Mouse (Mus musculus) cerebellum, postnatal 14 days (tissue): ENCODE measurements at regions not wholly inside any gene's neighbourhood (a gene's known extent, or its start where the extent isn't known, plus 50 kb on each side); places are given as distances from the start of the nearest gene placed in this dataset.
"Not testable (repeated sequence)": the region's sequence is repeated elsewhere in the genome, so short reads cannot be mapped to it uniquely, and the experiment has no call there.

Experiments
- DNase-seq, 2 experiments: peaks; one replicate each; pipeline ENCODE4 v3.0.0; 2021; ENCODE audit warnings: mixed read lengths in 2 of 2

DNA sequence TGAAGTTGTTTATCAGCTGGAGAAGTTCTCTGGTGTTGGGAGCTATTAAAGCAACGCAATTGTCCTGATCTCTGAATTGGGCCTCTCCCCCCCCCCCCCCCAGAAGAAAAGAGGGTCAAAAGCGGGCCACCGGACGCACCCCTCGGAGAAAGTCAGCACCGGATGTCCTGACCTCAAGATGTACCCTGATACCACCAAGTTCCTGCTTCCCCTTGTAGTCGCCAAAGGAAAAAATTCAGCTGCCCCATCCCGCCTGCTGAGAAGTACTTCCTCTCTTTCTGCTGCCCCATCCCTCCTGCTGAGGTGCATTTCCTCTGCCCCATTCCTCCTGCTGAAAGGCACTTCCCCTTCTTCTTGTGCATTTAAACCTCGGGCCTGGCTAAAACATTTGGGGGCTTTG lies 1191.1 kb upstream of the 1700008P02Rik start:
- DNase-seq: not testable (repeated sequence)

DNA sequence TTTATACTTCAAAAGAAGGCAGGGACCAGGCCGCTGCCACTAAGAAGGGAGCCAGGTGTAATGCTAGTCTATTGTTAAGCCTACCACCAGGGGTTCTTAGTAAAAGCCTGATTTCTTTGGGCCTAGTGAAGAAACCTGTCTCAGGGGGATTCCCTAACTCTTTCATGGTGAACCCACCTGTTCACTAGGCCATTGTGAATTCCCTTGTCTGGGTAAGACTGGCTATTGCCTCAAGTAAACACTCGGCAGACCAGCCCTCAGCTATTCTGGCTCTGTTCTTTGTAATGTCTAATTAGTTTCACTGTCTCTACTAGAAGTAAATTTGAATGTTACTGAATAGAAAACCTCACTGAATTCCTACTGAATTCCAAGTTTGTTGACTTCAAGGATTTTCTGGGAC lies 1184.9 kb upstream of the 1700008P02Rik start:
- not testable (repeated sequence) for DNase-seq

DNA sequence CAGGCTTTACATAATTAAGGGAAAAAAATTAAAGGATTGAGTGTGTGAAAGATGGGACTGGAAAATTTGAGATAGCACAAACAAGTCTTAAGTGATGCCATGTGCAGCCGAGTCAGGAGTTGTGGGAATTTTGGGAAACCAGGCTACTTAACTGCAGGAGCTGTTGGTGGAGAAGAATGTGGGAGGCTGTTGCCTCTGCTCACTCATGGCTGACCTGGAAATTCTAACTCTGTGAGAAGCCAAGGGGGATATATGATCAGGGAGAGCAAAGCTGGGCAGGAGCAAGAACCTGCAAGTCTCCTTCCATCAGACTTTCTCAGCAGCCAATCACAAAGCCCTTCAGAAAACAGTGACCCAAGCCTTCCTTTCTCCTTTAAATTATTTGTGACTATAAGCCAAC lies 1184.0 kb upstream of the 1700008P02Rik start:
- no peak for DNase-seq

GRCm38 (mm10) chr3:7799486-7799885 lies 1179.2 kb upstream of the 1700008P02Rik start:
- peak; percentile 59 to 65 for DNase-seq

DNA sequence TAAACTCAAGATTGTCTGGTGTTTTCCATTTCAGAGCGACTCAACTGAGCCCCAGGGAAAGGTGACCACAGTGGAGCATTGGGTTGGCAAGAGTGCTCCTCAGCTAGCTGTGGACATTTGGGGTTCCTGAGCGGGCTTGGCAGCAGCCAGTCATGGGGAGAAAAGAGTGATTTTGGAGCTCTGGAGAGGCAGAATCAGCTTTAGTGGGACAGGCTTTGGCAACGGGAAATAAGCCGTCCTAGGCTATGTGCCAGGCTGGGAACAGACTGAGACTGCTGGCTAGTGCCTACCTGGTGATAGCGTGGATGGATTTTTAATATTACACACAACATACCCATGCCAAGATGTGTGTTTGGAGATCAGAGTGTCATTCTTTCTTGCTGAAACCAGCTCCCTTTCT lies 1167.4 kb upstream of the 1700008P02Rik start:
- peak; percentile 92 to 96 for DNase-seq

DNA sequence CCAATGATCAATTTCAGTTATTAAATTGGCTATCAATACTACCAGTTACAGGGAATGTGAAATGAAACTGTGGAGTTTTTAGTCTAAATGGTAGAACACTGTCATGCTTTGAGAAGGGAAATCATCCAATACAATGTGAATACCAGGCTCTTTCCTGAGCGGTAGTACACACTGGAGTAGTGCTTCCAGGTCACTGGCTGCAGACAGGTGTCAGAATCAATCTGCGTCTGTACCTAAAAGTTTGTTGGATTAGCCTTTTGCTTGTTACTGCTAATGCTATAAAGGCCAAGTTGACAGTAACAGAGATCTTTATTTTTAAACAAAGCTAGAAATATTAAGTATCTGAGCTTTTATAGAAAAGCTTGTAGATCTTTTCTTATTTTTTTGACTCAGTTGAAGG lies 1164.9 kb upstream of the 1700008P02Rik start:
- no peak for DNase-seq

GRCm38 (mm10) chr3:7755445-7755844 lies 1135.2 kb upstream of the 1700008P02Rik start:
- DNase-seq: peak; percentile 25 to 41

- DNase-seq: no peak
Observed at GRCm38 (mm10) chr3:7713741-7714140, 1093.5 kb upstream of the 1700008P02Rik start.

DNA sequence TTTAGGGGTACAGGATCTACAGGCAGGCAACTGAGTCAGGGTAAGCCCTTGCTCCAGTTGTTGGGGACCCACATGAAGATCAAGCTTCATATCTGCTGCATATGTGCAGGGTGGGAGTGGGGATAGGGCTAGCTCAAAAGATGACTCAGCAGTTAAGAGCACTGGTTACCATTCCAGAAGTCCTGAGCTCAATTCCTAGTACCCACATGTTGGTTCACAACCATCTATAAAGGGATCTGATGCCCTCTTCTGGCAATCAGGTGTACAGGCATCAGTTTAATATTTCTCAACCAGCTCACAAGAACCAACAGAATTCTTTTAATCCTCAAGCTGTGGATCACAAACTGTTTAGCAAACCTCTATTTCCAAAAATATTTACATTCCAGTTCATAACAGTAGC lies 1092.9 kb upstream of the 1700008P02Rik start:
- no peak for DNase-seq

DNA sequence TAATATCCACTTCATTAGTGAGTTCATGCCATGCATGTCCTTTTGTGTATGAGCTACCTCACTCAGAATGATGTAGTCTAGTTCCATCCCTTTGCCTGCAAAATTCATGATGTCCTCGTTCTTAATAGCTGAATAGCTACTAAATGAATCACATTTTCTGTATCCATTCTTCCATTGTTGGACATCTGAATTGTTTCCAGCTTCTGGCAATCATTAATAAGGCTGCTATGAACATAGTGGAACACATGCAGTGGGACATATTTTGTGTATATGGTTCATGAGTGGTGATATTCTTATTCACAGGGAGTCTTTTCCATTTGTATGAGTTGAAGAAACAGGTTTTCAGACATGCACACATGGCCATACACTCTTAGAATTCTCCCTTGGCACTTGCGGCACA lies 1092.2 kb upstream of the 1700008P02Rik start:
- DNase-seq: no peak

DNA sequence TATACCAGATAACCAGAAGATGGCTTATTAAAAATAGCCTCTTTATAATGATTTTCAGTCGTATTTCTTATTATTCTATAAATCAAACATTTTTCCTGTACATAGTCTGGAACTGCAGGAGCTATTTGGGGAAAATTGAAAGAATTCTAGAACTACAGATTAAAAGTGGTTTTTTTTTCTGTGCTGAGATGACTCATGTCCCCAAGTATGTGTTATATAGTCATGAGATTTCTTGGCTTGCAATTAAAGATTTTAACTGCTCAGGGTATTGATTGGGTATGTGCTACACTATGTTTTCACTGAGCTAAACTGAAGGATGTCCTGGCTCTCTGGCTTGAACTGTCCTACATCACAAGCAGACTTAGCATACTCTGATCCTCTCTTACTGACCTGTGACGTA lies 1088.4 kb upstream of the 1700008P02Rik start:
- no peak for DNase-seq

DNA sequence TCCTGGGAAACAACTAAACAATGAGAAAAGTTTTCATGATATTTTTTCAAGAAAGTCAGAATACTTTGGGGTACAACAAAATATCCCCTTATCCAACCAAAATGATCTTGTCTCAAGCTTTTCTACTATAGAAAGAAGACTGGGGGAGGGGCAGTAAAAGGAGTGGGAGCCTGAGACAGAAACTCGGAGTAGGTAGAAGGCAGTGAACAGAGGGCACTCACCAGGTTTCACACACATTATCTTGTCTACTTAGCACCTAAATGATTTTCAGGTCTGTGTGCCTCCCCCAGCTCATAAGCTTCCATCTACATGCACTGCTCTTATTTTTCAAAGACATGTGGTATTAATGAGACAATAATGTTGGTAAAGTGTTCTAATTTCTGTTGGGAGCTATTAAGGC lies 1063.3 kb upstream of the 1700008P02Rik start:
- DNase-seq: no peak

GRCm38 (mm10) chr3:7682816-7683215 lies 1062.6 kb upstream of the 1700008P02Rik start:
- not testable (repeated sequence) for DNase-seq

DNA sequence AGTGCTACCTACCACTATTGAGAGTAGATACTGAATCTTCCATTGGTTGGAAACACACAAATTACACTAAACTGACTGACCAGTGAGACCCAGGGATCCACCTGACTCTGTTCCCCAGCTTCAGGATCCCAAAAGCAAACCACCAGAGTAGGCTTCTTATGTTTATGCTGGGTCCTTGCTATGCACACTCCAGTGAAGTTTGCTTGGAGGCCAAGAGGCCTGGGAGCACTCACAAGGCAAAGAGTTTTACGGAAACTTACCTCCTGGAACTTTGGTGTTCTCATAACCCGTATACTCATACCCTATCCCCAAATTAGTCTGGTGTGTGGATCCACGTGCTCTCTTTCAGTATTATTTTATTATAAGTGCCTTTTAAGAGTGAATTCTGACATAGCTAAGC lies 1062.1 kb upstream of the 1700008P02Rik start:
- no peak for DNase-seq

DNA sequence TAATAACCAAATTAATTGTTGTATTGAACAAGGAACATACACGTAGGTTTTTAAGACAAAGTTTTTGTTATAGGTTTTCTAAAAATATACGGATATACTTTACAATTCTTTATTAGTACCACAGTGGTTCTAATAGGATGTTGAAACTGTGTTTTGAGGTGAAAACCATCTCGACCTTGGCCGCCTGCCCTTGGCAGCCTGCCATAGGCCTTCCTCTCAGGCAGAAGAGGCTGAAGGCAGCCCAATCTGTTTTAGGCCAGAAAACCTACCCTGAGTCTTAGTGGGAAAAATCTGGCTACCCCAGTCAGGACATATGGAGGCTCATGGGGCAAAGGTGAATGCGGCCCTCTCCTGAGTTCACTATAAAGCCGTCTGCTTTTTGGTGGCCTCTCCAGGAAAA lies 1049.7 kb upstream of the 1700008P02Rik start:
- peak; percentile 40 to 42 for DNase-seq

DNA sequence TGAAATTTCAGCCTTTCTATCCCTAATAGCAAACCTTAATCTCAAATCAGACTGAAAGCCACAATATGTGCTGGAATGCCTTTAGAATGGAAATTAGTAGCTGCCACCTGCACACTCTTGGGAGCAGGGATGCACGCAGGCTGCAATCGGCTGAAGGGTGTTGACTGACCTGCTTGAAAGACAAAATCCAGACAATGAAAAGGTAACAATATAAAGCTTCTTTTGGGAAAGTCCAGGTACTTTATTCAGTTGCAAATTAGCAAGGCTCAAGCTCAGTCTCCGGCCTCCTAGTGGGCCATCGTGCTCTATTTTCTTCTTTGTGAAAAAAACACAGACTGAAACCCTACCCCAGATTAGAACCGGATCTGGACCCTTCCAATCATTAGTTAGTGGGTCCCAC lies 1047.6 kb upstream of the 1700008P02Rik start:
- DNase-seq: not testable (repeated sequence)

- not testable (repeated sequence) for DNase-seq
Observed at GRCm38 (mm10) chr3:7666391-7667142, 1046.3 kb upstream of the 1700008P02Rik start.
